Mouse (Mus musculus): ENCODE results near the gene Atp2c2.

- no peak for TF ChIP-seq USF1 (IDR thresholded peaks at IDR 0.05; ENCODE audit: low read depth)
- TF ChIP-seq POLR2A (IDR thresholded peaks at IDR 0.05; ENCODE audit: insufficient read length, low read depth) = no peak
- no peak for TF ChIP-seq TCF3 (IDR thresholded peaks at IDR 0.05; ENCODE audit: insufficient read length, low read depth)
Measured at GRCm38 (mm10) chr8:119737093-119737900, 37.5 kb downstream of the Atp2c2 start.

All from myocyte (in vitro differentiated cells).